Mouse (Mus musculus): ENCODE data around the gene Dlgap4. TPM values are rescaled to one million over a fixed set of nuclear protein-coding genes. Genes with fewer than 3 reads are reported as not detected.

Dlgap4 gene
- polyA plus RNA-seq (2014; fragmentation: Illumina TruSeq; extraction: RNeasy Lipid Tissue Mini Kit (QIAGEN cat#74804); ENCODE audit: low read depth, low replicate concordance): 4.3 TPM

DNA sequence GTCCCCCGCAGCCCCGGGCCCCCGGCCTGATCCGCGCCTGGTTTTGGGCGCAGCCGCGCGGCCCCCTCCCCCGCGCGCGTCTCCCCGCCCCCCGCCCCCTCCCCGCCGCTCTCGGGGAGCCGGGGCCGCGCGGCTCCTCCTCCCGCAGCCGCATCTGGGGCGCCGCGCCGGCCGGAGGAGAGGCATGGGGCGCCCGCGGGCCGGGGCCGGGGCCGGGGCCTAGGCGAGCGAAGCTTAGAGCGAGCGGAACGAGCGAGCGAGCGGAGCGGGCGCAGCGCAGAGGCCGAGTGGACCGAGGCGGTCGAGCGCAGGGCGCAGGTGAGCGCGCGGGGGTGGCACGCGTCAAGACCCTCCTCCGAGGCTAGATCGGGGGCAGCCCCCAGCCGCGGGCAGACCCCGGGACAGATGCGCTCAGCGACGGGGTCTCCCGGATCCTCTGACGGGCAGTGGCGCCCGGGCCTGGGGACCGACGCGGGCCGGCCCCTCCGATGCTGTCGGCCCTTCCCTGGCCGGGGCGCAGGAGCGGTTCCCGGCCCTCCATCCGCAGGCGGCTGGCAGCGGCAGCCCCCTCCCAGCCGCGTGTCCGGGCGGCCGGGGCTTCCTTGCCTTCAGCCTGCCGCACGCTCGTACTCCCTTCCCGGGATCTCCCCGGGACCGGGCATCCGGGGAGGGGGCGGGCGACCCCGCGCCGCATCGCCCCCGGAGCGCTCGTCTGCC lies at the start of gene Dlgap4:
TSS of gene Dlgap4 (plus strand) at position 165 of the 717 bp plus-strand sequence.

DNA sequence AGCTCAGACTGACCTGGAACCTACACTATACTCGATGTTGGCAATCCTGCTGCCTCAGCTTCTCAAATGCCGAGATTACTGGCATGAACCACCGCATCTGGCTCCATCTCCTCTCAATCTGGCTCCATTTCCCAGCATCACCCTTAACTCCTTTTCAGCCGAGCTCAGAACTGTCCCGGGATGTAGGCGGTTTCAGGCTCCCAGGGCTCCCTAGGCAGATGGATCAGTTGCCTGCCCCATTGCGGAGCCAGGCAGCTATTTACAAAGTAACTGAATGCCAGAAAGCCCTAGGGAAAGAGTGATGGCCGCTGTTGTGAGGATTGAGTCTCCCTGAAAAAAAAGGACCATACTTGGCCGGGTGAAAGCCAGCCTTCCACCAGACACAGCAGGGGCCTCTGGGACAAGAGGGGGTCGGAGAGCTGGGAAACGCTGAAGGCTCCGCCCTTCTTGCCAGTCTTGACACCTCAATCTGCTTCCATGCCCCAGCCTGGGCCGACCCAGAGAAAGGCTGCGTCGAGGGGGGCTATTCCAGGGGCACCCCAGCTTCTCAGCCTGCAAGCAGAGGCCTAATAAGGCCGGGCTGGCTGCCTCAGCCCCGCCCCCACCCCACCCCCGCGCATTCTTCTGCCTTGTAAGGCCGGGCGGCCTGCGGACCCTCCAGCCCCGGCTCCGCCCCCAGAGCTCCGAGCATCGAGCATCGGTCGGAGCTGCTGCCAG lies 161.4 kb downstream of the Dlgap4 start, which contains the start of gene Myl9:
TSS of gene Myl9 (plus strand) at position 683 of the 717 bp plus-strand sequence.

Other genes with a start within 250 kb of the Dlgap4 start
- 1.4 TPM for gene Epb41l1, start 192.8 kb upstream of the Dlgap4 start, polyA plus RNA-seq (2014; fragmentation: Illumina TruSeq; extraction: RNeasy Lipid Tissue Mini Kit (QIAGEN cat#74804); ENCODE audit: low read depth, low replicate concordance)
- 4.6 TPM for gene Aar2, start 66.1 kb upstream of the Dlgap4 start, polyA plus RNA-seq (2014; fragmentation: Illumina TruSeq; extraction: RNeasy Lipid Tissue Mini Kit (QIAGEN cat#74804); ENCODE audit: low read depth, low replicate concordance)
- gene Myl9, start 161.7 kb downstream of the Dlgap4 start, polyA plus RNA-seq (2014; fragmentation: Illumina TruSeq; extraction: RNeasy Lipid Tissue Mini Kit (QIAGEN cat#74804); ENCODE audit: low read depth, low replicate concordance): 8.3 TPM
- 7.4 TPM for gene Tgif2, start 226.3 kb downstream of the Dlgap4 start, polyA plus RNA-seq (2014; fragmentation: Illumina TruSeq; extraction: RNeasy Lipid Tissue Mini Kit (QIAGEN cat#74804); ENCODE audit: low read depth, low replicate concordance)
- 2.7 TPM for gene 4930518I15Rik, start 244.2 kb downstream of the Dlgap4 start, polyA plus RNA-seq (2014; fragmentation: Illumina TruSeq; extraction: RNeasy Lipid Tissue Mini Kit (QIAGEN cat#74804); ENCODE audit: low read depth, low replicate concordance)
- gene Rab5if, start 249.4 kb downstream of the Dlgap4 start, polyA plus RNA-seq (2014; fragmentation: Illumina TruSeq; extraction: RNeasy Lipid Tissue Mini Kit (QIAGEN cat#74804); ENCODE audit: low read depth, low replicate concordance): 68.7 TPM

Data from testis, adult 10 weeks (tissue).